Mouse (Mus musculus): Measurements from ENCODE around the gene Scamp3.

Scamp3 gene

GRCm38 (mm10) chr3:89225918-89226317 is 48.6 kb downstream of the Scamp3 start:
- CTCF ChIA-PET = interaction anchor here (0.6 kb wide), 1 partner anchor 1122 kb away, joined by 7 read pairs; no protein-coding TSS in a partner anchor

- CTCF ChIA-PET = interaction anchor here (0.6 kb wide), 1 partner anchor 1121 kb away, joined by 7 read pairs; no protein-coding TSS in a partner anchor
Observed at GRCm38 (mm10) chr3:89226361-89226760, 49.1 kb downstream of the Scamp3 start.

- CTCF ChIA-PET = no interaction called here
Observed at GRCm38 (mm10) chr3:89226900-89227299, 49.6 kb downstream of the Scamp3 start, which contains the start of gene Mtx1. Gene Mtx1 (minus strand): TSS chr3:89227088.

GRCm38 (mm10) chr3:89227307-89228179 is 50.3 kb downstream of the Scamp3 start:
- CTCF ChIA-PET = no interaction called here

- CTCF ChIA-PET = no interaction called here
Observed at GRCm38 (mm10) chr3:89228180-89228549, 50.9 kb downstream of the Scamp3 start.

- CTCF ChIA-PET = no interaction called here
Observed at GRCm38 (mm10) chr3:89228836-89229235, 51.6 kb downstream of the Scamp3 start, which contains the start of gene Muc1. Gene Muc1 (plus strand): TSS chr3:89229057.

- CTCF ChIA-PET = no interaction called here
Observed at GRCm38 (mm10) chr3:89229276-89229675, 52.0 kb downstream of the Scamp3 start.

GRCm38 (mm10) chr3:89230561-89230960 is 53.3 kb downstream of the Scamp3 start:
- CTCF ChIA-PET = interaction anchor here (1.8 kb wide), 1 partner anchor 13 kb away, joined by 5 read pairs; no protein-coding TSS in a partner anchor

- CTCF ChIA-PET = interaction anchor here (1.8 kb wide), 1 partner anchor 12 kb away, joined by 5 read pairs; no protein-coding TSS in a partner anchor
Observed at GRCm38 (mm10) chr3:89231345-89231744, 54.1 kb downstream of the Scamp3 start.

- CTCF ChIA-PET = interaction anchor here (0.6 to 1.2 kb wide), 2 partner anchors 130 to 328 kb away, joined by 3 to 8 read pairs; partner anchors contain the start of genes Fdps and Gm43738
Observed at GRCm38 (mm10) chr3:89231772-89232275, 54.6 kb downstream of the Scamp3 start.
